Mouse (Mus musculus): ENCODE measurements at regions not wholly inside any gene's neighbourhood (a gene's known extent, or its start where the extent isn't known, plus 50 kb on each side); places are given as distances from the start of the nearest gene placed in this dataset.

- no peak for DNase-seq (ENCODE audit: low spot score)
Observed at GRCm38 (mm10) chr12:51118781-51119180, 229.1 kb upstream of the G2e3 start.

GRCm38 (mm10) chr12:51118021-51118694, 229.7 kb upstream of the G2e3 start:
- DNase-seq (ENCODE audit: low spot score) = no peak

- no peak for DNase-seq (ENCODE audit: low spot score)
Observed at GRCm38 (mm10) chr12:51117436-51118020, 230.3 kb upstream of the G2e3 start.

GRCm38 (mm10) chr12:51111811-51112210, 236.1 kb upstream of the G2e3 start:
- DNase-seq (ENCODE audit: low spot score) = no peak

GRCm38 (mm10) chr12:51108044-51108443, 239.8 kb upstream of the G2e3 start:
- DNase-seq (ENCODE audit: low spot score) = no peak

- DNase-seq (ENCODE audit: low spot score) = no peak
Observed at GRCm38 (mm10) chr12:51103541-51104042, 244.3 kb upstream of the G2e3 start.

- no peak for DNase-seq (ENCODE audit: low spot score)
Observed at GRCm38 (mm10) chr12:51101636-51102035, 246.2 kb upstream of the G2e3 start.

- no peak for DNase-seq (ENCODE audit: low spot score)
Observed at GRCm38 (mm10) chr12:51100868-51101267, 247.0 kb upstream of the G2e3 start.

- DNase-seq (ENCODE audit: low spot score) = no peak
Observed at GRCm38 (mm10) chr12:51095974-51096373, 251.9 kb upstream of the G2e3 start.

- no peak for DNase-seq (ENCODE audit: low spot score)
Observed at GRCm38 (mm10) chr12:51089324-51089723, 258.5 kb upstream of the G2e3 start.

GRCm38 (mm10) chr12:51081809-51082208, 266.1 kb upstream of the G2e3 start:
- no peak for DNase-seq (ENCODE audit: low spot score)

GRCm38 (mm10) chr12:51073503-51073902, 274.4 kb upstream of the G2e3 start:
- DNase-seq (ENCODE audit: low spot score) = no peak

- no peak for DNase-seq (ENCODE audit: low spot score)
Observed at GRCm38 (mm10) chr12:51060931-51061330, 286.9 kb upstream of the G2e3 start.

- DNase-seq (ENCODE audit: low spot score) = no peak
Observed at GRCm38 (mm10) chr12:51058569-51058968, 289.3 kb upstream of the G2e3 start.

GRCm38 (mm10) chr12:51058104-51058503, 289.8 kb upstream of the G2e3 start:
- DNase-seq (ENCODE audit: low spot score) = no peak

- no peak for DNase-seq (ENCODE audit: low spot score)
Observed at GRCm38 (mm10) chr12:51047116-51047515, 300.7 kb upstream of the G2e3 start.

GRCm38 (mm10) chr12:51045437-51045836, 302.4 kb upstream of the G2e3 start:
- DNase-seq (ENCODE audit: low spot score) = no peak

GRCm38 (mm10) chr12:51045020-51045419, 302.8 kb upstream of the G2e3 start:
- DNase-seq (ENCODE audit: low spot score) = no peak

GRCm38 (mm10) chr12:51032193-51032592, 315.7 kb upstream of the G2e3 start:
- DNase-seq (ENCODE audit: low spot score) = no peak

GRCm38 (mm10) chr12:51028601-51029174, 319.2 kb upstream of the G2e3 start:
- DNase-seq (ENCODE audit: low spot score) = no peak

- DNase-seq (ENCODE audit: low spot score) = no peak
Observed at GRCm38 (mm10) chr12:51026046-51026445, 321.8 kb upstream of the G2e3 start.

GRCm38 (mm10) chr12:51025531-51025930, 322.3 kb upstream of the G2e3 start:
- no peak for DNase-seq (ENCODE audit: low spot score)

GRCm38 (mm10) chr12:51024057-51024743, 323.7 kb upstream of the G2e3 start:
- DNase-seq (ENCODE audit: low spot score) = no peak

Measured in urinary bladder, postnatal 10 days (tissue).